Mouse (Mus musculus) limb, embryonic 10.5 days (tissue): Measurements from ENCODE around the gene Myo1a. TPM values are rescaled to one million over a fixed set of nuclear protein-coding genes. Genes with fewer than 3 reads are reported as not detected.
"Not testable (repeated sequence)": the region's sequence is repeated elsewhere in the genome, so short reads cannot be mapped to it uniquely, and the experiment has no call there.

Experiments
- DNase-seq: peaks from one replicate; pipeline ENCODE4 v3.0.0-alpha.2; 2017; ENCODE audit warnings: low spot score
- H3K27ac ChIP-seq: fragments of 300-500 bp; sonication (generic); 2 replicates; pipeline ENCODE4 v1.5.1; 2016; ENCODE audit warnings: mild to moderate bottlenecking
- H3K27me3 ChIP-seq: fragments of 300-500 bp; sonication (generic); 2 replicates; pipeline ENCODE4 v1.6.1; 2016; ENCODE audit warnings: low read depth, mild to moderate bottlenecking; ENCODE audit not compliant: poor library complexity, severe bottlenecking
- H3K36me3 ChIP-seq: fragments of 300-500 bp; sonication (generic); 2 replicates; pipeline ENCODE4 v1.6.1; 2016; ENCODE audit warnings: mild to moderate bottlenecking, moderate library complexity
- H3K4me1 ChIP-seq: fragments of 300-500 bp; sonication (generic); 2 replicates; pipeline ENCODE4 v1.6.1; 2016
- H3K4me3 ChIP-seq: fragments of 300-500 bp; sonication (generic); 2 replicates; pipeline ENCODE4 v1.5.1; 2016; ENCODE audit warnings: mild to moderate bottlenecking, moderate library complexity
- H3K9me3 ChIP-seq: fragments of 300-500 bp; sonication (generic); replicated peaks from 2 replicates; pipeline ENCODE4 v1.6.1; 2016; ENCODE audit warnings: mild to moderate bottlenecking
- WGBS: fragments of 180-500 bp; shearing (Covaris S2); methylation state at CpG from one replicate; pipeline ENCODE4 v1.1.7; 2016; 5-methylcytosine and 5-hydroxymethylcytosine counted together
- polyA plus RNA-seq: library from polyadenylated mRNA; unstranded; fragments of >200 nt; fragmentation: Nextera tagmentation; extraction: Ambion mirVana; gene quantifications from 2 replicates; pipeline ENCODE4 v1.2.1, GENCODE M21; 2016

Gene Myo1a
- polyA plus RNA-seq, 1 experiment from 2014 or later, result 0.78 TPM

- Histone ChIP-seq H3K27ac (no peak within 1 kb of the TSS), H3K4me1 (0 out of 2 replicates have a peak, but pooled peaks cover 5% of the 10 kb centered on the region), H3K27me3 (no peaks in the 10 kb centered on the region), H3K36me3 (no peaks in the 10 kb centered on the region), H3K9me3 (no peaks in the 10 kb centered on the region), H3K4me3 (no peak within 1 kb of the TSS)
- 66% methylated on average over 9 of the region's 9 CpGs for WGBS
- no peak for DNase-seq
Observed at GRCm38 (mm10) chr10:127759181-127760110, 54.5 kb downstream of the Myo1a start, which contains the start of the genes Rdh1 and Rdh16f1. TSS of gene Rdh1 (plus strand) at chr10:127759721. TSS of gene Rdh16f1 (plus strand) at chr10:127759787.

GRCm38 (mm10) chr10:127762926-127763325 is 58.0 kb downstream of the Myo1a start:
- H3K36me3 ChIP-seq, DNase-seq, H3K27ac ChIP-seq, H3K9me3 ChIP-seq, H3K4me3 ChIP-seq, H3K4me1 ChIP-seq, H3K27me3 ChIP-seq: not testable (repeated sequence)
- 90% methylated on average over 10 of the region's 10 CpGs for WGBS

- Histone ChIP-seq H3K4me3 (no peak overlapping the region), H3K27me3 (no peaks in the 10 kb centered on the region), H3K36me3 (no peaks in the 10 kb centered on the region), H3K9me3 (no peaks in the 10 kb centered on the region), H3K4me1 (no peaks in the 10 kb centered on the region), H3K27ac (no peak overlapping the region)
- DNase-seq, result no peak
- WGBS, result 70% methylated on average over 12 of the region's 12 CpGs
Observed at GRCm38 (mm10) chr10:127763914-127764680, 59.1 kb downstream of the Myo1a start.

- Histone ChIP-seq H3K27ac (no peak overlapping the region), H3K4me3 (no peak overlapping the region), H3K36me3 (no peaks in the 10 kb centered on the region), H3K4me1 (no peaks in the 10 kb centered on the region), H3K27me3 (no peaks in the 10 kb centered on the region), H3K9me3 (no peaks in the 10 kb centered on the region)
- 78% methylated on average over 1 of the region's 1 CpGs for WGBS
- DNase-seq, result no peak
Observed at GRCm38 (mm10) chr10:127766564-127766963, 61.6 kb downstream of the Myo1a start.

Other genes starting within 250 kb of the Myo1a start
- 0.40 and 0.76 TPM in 2 replicates for gene Stac3, start 203.5 kb upstream of the Myo1a start, polyA plus RNA-seq
- gene Ndufa4l2, start 190.2 kb upstream of the Myo1a start, polyA plus RNA-seq, result 1.4 and 3.4 TPM in 2 replicates
- 143 and 173 TPM in 2 replicates for gene Shmt2, start 182.7 kb upstream of the Myo1a start, polyA plus RNA-seq
- gene Nxph4, start 170.6 kb upstream of the Myo1a start, polyA plus RNA-seq, result 0.54 and 1.0 TPM in 2 replicates
- 48.6 and 67.8 TPM in 2 replicates for gene Lrp1, start 84.0 kb upstream of the Myo1a start, polyA plus RNA-seq
- gene Stat6, start 62.2 kb upstream of the Myo1a start, polyA plus RNA-seq, result 8.4 and 9.7 TPM in 2 replicates
- gene Nemp1, start 38.3 kb upstream of the Myo1a start, polyA plus RNA-seq, result 11.9 and 12.3 TPM in 2 replicates
- gene Nab2, start 36.6 kb upstream of the Myo1a start, polyA plus RNA-seq, result 13.1 and 17.4 TPM in 2 replicates
- gene Tac2, start 19.3 kb downstream of the Myo1a start, polyA plus RNA-seq, result 2.1 and 2.8 TPM in 2 replicates
- gene Zbtb39, start 34.4 kb downstream of the Myo1a start, polyA plus RNA-seq, result 5.1 and 5.5 TPM in 2 replicates
- 0.50 and 0.51 TPM in 2 replicates for gene Gpr182, start 46.6 kb downstream of the Myo1a start, polyA plus RNA-seq
- gene Rdh1, start 54.6 kb downstream of the Myo1a start, polyA plus RNA-seq, result not detected in 2 replicates
- gene Rdh16f1, start 54.6 kb downstream of the Myo1a start, polyA plus RNA-seq, result not detected in 2 replicates
- 0.06 and 0.13 TPM in 2 replicates for gene Rdh9, start 71.2 kb downstream of the Myo1a start, polyA plus RNA-seq
- not detected in 2 replicates for gene Rdh16, start 96.0 kb downstream of the Myo1a start, polyA plus RNA-seq
- not detected in 2 replicates for gene Rdh19, start 144.8 kb downstream of the Myo1a start, polyA plus RNA-seq
- not detected in 2 replicates for gene Rdh16f2, start 161.3 kb downstream of the Myo1a start, polyA plus RNA-seq
- gene Rdh7, start 183.6 kb downstream of the Myo1a start, polyA plus RNA-seq, result not detected in 2 replicates
- not detected in 2 replicates for gene Sdr9c7, start 193.3 kb downstream of the Myo1a start, polyA plus RNA-seq